Mouse (Mus musculus): ENCODE data around the gene Tspan32.

The Tspan32 gene

DNA sequence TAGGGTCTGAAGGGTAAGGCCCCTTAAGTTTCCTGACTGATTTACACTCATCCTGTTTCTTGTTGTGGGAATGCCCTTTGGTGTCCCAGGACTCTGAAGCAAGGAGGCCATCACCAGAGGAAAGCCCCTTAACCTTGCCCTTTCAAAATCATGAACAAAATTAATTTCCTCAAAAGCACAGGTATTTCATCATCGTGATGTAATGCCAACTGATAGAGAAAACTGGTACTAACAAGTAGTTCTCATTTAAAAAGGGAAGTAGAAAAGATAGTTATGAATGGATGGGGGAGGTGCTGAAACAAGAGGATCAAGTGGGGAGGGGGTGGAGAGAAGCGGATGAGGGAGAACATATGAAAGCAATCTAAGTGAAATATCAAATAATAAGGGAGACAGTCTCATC lies 18.7 kb downstream of the Tspan32 start:
- in situ Hi-C loops (cut with MboI; ENCODE audit: low pct_unique_long_range_greater_than_20kb in 1 of 2, low sequenced_read_pairs in 2 of 2, unreplicated experiment in 1 of 2), result no loop called here

DNA sequence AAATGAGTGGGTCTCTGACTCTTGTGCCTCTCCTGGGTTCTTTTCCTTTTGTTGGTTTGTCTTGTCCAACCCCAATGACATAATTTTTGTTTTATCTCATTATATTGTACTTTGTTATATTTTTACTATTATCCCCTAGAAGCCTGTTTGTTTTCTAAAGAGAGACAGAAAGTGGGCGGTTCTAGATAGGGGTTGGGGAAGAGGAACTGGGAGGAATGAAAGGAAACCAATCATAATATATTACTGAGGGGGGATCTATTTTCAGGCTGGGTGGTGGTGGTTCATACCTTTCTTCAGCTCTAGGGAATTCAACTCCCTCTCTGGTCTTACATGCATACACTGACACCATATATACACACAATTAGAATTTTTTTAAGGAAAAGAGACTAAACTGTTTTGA lies 19.4 kb downstream of the Tspan32 start:
- in situ Hi-C loops (cut with MboI; ENCODE audit: low pct_unique_long_range_greater_than_20kb in 1 of 2, low sequenced_read_pairs in 2 of 2, unreplicated experiment in 1 of 2), result no loop called here

DNA sequence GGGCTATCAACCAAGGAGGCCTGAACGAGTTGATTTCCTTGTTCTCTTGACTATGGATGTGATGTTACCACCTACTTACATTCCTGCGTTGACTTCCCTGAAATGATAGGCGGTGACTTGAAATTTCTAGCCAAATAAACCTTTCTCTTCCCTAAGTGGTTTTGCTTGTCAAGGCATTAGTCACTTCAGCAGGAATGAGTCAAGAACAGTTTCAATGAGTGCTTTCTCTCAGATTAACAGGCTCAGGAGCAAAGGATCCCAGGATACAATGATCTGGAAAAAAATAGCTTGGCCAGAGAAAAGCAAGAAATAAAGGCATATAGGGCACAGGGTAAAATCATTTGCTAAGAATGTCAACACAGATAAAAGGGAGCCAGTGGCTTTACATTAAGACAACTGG lies 20.6 kb downstream of the Tspan32 start:
- in situ Hi-C loops (cut with MboI; ENCODE audit: low pct_unique_long_range_greater_than_20kb in 1 of 2, low sequenced_read_pairs in 2 of 2, unreplicated experiment in 1 of 2), result no loop called here

DNA sequence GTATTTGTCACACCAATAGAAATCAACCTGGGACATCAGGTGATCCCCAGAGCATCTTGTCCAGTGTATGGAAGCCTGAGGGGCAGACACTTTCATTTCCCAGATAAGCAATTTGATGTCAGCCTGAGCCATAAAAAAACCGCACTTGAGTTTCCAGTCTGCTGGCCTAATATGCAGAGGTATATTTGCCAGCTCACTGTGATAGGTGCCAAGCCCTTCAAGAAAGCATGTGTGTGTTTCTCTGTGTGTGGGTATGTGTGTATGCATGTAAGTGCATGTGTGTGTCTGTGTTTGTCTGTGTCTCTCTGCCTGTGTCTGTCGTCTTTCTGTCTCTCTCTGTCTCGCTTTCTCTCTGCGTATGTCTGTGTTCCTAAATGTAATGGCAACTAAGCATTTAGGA lies 22.4 kb downstream of the Tspan32 start:
- in situ Hi-C loops (cut with MboI; ENCODE audit: low pct_unique_long_range_greater_than_20kb in 1 of 2, low sequenced_read_pairs in 2 of 2, unreplicated experiment in 1 of 2), result no loop called here

DNA sequence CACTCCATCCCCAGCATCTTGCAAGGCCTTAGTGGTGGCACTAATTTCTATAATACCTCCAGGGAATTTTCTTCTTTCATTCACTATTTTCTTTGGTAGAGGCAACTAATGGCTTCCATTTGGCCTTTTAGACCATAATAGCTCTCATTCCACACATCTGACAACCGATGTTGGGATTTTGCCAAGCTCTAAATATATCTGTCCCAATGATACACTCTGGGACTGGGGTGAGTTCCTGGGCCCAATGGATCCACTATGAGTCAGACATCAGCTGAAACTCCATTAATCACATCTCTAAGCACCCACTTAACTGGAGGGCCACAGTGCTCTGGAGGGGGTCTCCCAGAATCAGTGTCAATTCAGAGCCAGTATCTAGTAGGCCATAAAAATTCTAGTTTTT lies 27.0 kb downstream of the Tspan32 start:
- in situ Hi-C loops (cut with MboI; ENCODE audit: low pct_unique_long_range_greater_than_20kb in 1 of 2, low sequenced_read_pairs in 2 of 2, unreplicated experiment in 1 of 2), result no loop called here

DNA sequence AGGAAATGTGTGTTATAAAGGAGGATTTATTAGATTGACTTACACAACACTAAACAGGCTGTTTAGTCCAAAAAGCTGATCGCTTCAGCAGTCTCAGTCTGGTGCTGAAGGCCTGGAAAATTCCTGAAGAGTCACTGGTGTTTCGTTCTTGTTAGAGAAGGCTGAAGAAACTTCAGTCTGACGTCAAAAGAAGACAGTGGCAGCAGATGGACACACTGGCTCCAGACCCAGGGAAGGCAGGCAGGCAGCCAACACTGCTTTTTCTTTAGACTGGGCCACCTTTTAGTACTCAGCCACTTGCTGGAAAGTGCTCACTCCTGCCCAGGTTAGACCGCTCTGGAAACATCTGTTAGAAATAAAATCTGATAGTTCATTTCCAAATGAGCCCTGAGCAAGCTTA lies 28.7 kb downstream of the Tspan32 start:
- in situ Hi-C loops (cut with MboI; ENCODE audit: low pct_unique_long_range_greater_than_20kb in 1 of 2, low sequenced_read_pairs in 2 of 2, unreplicated experiment in 1 of 2), result no loop called here

DNA sequence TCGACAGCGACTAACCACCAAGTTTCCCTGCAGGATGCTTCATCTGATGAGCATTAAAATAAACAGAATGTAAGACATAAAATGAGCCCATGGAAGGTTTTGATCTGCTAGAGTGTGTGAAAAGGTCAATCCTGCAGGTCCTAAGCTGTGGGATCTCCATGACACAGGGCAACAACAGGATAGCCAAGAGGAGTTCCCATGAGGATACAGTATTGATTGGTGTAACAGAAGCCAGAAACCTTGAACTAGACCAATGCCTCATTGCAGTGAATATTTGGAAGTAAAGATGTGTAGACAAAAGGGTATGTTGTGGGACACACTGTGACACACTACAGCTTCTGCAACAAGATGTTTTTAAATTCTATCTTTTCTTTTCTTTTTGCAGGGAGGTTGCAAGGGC lies 29.3 kb downstream of the Tspan32 start:
- in situ Hi-C loops (cut with MboI; ENCODE audit: low pct_unique_long_range_greater_than_20kb in 1 of 2, low sequenced_read_pairs in 2 of 2, unreplicated experiment in 1 of 2), result no loop called here

DNA sequence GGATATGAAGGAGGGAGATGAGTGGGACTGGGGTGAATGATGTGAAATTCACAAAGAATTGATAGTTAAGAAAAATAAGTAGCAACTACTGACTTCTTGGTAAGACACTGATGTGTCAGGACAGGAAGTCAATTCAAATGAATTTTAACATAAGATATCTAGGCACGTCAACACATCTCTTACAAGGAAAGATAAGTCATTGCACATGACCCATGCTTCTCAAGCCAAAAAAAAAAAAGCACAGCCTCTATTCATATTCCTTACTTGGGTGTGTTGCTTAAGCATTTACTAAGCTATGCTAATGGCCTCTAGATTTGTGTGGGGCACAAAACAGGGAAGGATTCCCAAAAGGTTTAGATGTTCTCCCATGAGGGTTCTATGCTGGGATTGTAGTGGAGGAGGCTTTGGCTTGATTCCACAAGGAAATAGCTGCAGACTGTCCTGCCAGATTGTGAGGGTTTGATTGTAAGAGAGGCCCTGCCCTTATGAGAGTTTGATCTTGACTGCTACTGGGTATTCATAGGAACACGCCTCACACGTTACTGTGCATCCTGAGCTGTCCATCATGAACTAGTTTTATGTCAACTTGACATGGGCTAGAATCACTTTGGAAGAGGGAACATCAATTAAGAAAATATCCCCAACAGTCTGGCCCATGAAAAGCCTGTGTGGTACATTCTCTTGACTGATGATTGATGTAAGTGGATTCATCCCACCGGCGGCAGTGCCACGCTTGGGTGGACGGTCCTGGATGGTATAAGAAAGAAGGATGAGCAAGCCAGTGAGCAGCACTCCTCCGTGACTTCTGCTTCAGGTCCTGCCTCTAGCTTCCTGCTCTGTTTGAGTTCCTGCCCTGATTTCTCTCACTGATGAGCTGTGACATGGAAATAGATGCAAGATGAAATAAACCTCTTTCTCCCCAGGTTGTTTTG lies 29.9 kb downstream of the Tspan32 start:
- in situ Hi-C loops (cut with MboI; ENCODE audit: low pct_unique_long_range_greater_than_20kb in 1 of 2, low sequenced_read_pairs in 2 of 2, unreplicated experiment in 1 of 2), result no loop called here

DNA sequence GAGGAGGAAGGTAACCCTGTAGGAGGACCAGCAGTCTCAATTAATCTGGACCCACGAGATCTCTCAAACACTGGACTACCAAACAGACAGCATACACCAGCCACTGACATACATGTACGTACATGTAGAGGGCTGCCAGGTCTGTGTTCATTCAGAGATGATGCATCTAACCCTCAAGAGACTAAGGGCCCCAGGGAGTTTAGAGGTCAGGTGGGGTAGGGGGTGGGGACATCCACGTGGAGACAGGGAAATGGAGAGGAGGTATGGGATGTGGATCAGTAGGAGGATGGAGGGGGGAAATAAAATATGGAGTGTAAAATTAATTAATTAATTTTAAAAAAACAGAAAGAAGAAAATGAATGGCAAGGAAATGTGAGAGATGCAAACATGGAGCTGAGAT lies 31.9 kb downstream of the Tspan32 start:
- in situ Hi-C loops (cut with MboI; ENCODE audit: low pct_unique_long_range_greater_than_20kb in 1 of 2, low sequenced_read_pairs in 2 of 2, unreplicated experiment in 1 of 2), result no loop called here

DNA sequence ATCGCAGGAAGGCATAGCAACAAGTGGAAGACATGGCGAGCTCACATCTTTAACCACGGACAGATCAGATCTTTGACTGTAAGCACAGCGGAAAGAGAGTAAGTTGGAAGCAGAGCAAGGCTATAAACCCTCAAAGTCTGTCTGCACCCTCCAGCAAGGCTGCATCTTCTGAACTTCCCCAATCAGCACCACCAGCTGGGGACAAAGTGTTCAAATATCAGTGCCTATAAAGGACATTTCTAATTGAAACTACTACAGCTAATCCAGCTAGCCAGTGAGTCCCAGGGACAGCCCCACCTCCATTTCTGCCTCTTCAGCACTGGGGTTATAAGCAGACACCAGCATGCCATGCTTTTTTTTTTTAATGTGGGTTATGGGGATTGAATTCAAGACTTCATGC lies 32.5 kb downstream of the Tspan32 start:
- in situ Hi-C loops (cut with MboI; ENCODE audit: low pct_unique_long_range_greater_than_20kb in 1 of 2, low sequenced_read_pairs in 2 of 2, unreplicated experiment in 1 of 2), result no loop called here

DNA sequence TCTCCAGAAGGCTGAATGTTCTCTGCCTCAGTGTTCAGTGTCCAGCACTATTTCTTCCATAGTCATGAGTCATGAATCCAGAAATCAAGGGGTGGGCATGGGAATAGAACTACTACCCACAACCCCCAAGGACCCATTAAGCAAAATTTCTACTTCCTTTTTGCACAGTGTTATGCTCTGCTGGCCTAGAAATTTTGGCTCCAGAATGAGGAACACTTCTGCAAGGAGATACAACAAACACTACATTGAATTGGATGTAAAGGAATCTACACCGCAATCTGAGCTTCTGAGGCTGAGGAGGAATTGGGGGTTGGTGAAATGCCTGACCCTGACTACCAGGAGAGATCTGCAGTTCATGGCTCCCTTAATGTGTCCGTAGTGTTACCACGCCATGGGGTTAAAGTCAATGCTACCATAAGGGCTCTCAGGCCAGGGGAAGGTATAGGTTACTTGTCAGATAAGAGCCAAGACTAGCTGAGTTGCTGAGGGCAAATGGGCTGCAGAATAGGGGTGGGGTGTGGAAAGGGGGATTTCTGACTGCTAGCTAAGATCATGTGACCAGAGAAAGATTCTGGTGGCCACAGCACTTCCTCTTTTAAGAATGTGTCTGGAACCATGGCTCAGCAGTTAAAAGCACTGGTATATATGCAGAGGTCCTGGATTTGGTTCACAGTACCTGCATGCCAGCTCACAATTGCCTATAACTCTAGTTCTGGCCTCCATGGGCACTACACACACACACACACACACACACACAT lies 33.5 kb downstream of the Tspan32 start:
- in situ Hi-C loops (cut with MboI; ENCODE audit: low pct_unique_long_range_greater_than_20kb in 1 of 2, low sequenced_read_pairs in 2 of 2, unreplicated experiment in 1 of 2), result no loop called here

DNA sequence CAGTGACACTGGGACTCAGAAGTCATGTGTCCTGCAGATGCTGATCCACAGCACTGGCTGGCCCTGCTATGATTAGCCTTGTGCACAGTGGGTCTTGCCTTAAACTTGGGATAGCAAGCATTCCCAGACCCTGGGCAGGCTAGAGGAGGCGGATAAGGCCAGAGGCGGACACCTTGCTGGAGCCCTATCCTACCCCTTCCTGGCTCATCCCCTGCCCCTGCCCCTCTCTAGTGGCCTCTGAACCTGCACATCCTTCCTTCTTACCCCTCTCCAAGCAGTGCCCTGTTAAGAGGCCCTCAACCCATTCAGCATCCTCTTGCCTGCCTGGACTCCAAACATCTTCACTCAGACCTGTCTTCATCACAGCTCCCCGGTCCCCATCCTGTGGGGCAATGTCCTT lies 35.7 kb downstream of the Tspan32 start:
- in situ Hi-C loops (cut with MboI; ENCODE audit: low pct_unique_long_range_greater_than_20kb in 1 of 2, low sequenced_read_pairs in 2 of 2, unreplicated experiment in 1 of 2), result no loop called here

DNA sequence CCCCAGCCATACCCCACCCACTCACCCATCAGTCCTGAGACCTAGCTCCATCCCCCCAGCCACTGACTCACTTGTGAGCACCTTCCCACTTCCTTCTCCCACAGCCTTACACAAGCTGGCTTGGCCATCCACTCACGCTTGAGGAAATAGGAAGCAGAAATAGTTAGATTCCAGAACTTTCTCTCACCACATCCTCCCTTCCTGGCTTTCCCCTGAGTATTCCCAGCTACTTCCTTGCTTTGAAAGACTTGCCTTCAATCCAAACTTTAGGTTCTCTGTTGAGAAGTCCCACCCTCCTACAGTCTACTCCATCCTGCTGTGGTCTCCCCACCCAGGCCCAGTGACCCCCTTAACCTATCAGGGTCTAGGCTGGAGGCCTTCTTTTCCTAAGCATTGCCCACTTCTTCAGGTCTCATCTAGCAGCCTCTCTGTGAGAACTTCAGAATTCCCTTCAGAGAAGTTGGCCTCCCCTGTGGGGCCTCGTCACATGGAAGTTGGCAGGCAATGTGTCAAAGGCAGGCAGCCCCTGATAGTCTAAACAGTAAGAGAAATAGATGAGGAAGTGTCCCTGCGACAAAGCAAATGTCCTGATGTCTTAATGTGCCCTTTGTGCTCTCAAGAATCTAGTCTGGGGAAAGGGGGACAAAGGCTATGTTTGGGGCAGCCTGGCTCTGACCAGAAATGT lies 36.4 kb downstream of the Tspan32 start:
- in situ Hi-C loops (cut with MboI; ENCODE audit: low pct_unique_long_range_greater_than_20kb in 1 of 2, low sequenced_read_pairs in 2 of 2, unreplicated experiment in 1 of 2), result no loop called here

DNA sequence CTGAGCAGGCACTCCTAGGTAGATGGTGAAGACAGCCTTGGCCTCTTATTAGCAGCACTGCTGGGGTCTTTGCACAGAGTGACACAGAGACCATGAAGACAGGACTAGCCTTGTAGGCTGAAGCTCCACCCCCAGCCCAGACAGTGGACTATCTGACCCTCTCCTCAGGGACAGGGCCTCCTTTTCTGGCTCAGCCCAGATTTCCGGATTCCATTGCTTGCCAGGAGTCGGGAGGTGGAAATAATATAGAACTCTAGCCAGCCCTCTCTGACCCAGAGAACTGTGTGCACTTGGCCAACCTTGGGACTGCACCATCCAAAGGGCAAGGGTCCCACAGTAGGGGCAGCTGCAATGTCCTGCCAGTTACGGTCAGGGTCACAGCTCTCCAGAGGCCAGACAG lies 37.2 kb downstream of the Tspan32 start:
- in situ Hi-C loops (cut with MboI; ENCODE audit: low pct_unique_long_range_greater_than_20kb in 1 of 2, low sequenced_read_pairs in 2 of 2, unreplicated experiment in 1 of 2), result no loop called here

DNA sequence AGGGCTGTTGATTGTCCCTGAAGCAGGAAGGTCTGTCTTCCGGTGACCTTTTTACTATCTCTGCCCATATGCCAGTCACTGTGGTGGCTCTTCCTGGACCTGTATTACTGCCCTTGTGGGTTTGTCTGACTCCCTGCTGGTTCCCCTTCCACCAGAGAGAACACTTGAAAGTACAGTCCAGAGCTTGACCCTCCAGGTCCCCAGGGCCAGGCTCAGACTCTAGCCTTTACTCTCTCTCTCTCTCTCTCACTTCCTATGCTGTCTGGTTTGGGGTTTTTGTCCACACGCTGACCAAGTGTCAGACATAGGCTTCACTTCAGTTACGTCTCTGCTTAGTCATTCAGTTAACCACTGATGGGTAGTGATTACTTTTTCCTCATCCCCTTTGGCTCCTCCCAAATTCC lies 38.1 kb downstream of the Tspan32 start:
- in situ Hi-C loops (cut with MboI; ENCODE audit: low pct_unique_long_range_greater_than_20kb in 1 of 2, low sequenced_read_pairs in 2 of 2, unreplicated experiment in 1 of 2), result no loop called here

DNA sequence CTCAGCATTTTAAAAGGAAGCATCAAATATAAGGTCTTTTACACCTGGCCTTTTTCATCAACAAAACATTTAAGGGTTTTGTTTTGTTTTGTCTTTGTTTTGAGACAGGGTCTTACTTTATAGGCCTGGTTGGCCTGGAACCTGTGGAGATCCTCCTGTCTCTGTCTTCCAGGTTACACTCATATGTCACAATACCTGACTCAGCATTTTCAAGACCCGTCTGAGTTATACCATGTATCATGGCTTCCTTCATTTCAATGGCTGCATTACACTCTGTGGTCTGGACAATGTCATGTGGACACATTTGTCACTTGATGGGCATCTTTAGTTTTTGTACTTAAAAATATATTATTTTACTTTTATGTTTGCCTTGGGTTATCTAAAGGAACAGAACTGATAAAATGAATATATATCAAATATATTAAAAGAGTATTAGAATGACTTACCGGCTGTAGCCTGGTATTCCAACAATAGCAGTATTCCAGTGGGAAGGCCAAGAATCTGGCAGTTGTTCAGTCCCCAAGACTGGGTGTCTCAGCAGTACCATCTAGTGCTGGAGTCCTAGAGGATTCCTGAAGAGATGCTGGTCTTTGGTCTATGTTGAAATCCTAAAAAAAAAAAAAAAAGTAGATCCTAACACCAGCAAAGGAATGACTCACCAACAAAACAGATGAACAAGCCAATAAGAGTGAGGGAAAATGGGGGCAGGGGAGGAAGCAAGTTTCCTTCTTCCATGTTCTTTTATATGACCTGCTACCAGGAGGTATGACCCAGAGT lies 39.4 kb downstream of the Tspan32 start:
- in situ Hi-C loops (cut with MboI; ENCODE audit: low pct_unique_long_range_greater_than_20kb in 1 of 2, low sequenced_read_pairs in 2 of 2, unreplicated experiment in 1 of 2), result no loop called here

DNA sequence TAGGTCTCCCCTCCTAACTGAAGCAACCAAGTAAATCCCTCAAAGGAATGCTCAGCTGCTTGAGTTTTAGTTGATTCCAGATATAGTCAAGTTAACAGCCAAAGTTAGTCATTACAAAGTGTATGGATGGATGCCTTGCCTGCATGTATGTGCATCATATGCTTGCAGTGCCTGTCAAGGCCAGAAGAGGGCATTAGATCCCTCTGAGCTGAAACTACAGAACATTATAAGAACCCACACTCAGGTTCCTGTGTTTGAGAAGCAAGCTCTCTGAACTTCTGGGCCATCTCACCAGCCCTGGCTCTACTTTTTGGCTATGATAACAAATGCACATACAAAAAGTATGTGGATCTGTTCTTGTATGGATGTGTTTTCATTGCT lies 40.0 kb downstream of the Tspan32 start:
- in situ Hi-C loops (cut with MboI; ENCODE audit: low pct_unique_long_range_greater_than_20kb in 1 of 2, low sequenced_read_pairs in 2 of 2, unreplicated experiment in 1 of 2), result no loop called here

DNA sequence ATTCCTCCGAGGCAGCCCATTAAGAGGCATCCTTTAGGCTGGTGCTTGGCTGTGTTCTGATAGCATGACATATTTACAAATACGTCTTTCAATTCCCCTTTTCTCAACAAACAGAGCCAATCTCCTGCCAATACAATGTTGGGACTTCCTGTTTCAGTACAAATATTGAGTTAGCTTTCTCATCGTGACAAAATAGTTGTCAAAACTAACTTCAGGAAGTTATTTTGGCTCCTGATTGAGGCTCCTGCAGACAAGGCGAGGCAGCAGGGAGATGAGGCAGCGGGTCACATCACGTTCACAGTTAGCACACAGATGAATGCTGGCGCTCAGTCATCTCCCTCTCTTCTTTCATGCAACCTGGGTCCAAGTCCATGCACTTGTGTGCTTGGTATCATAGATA lies 41.5 kb downstream of the Tspan32 start:
- in situ Hi-C loops (cut with MboI; ENCODE audit: low pct_unique_long_range_greater_than_20kb in 1 of 2, low sequenced_read_pairs in 2 of 2, unreplicated experiment in 1 of 2), result no loop called here

DNA sequence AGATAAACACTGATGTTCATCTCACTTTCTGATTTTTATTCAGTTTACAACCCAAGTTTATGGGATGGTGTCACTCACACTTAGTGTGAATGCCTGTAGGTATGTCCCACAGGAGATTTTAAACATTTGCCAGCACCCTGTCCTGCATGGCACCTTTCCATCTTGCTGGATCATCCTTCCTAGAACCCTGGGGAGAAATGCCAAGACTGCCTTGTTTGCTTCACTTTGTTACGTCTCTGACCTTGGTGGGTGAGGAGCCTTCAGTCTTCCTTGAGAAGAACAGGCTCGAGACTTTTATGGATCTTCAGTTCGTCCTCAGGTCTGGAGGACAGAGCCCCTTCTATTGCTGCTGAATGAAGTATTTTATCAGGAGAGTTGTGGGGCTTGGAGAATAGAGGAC lies 44.5 kb downstream of the Tspan32 start:
- in situ Hi-C loops (cut with MboI; ENCODE audit: low pct_unique_long_range_greater_than_20kb in 1 of 2, low sequenced_read_pairs in 2 of 2, unreplicated experiment in 1 of 2), result no loop called here

Data from mouse embryonic stem cell (cell line).